Mouse (Mus musculus) CH12.LX (cell line): ENCODE measurements around the gene Mttp. TPM values are rescaled to one million over a fixed set of nuclear protein-coding genes. Genes with fewer than 3 reads are reported as not detected.

Experiments used
- DNase-seq: peaks from one replicate; pipeline ENCODE4 v3.0.0-alpha.2; 2013; ENCODE audit errors: extremely low read depth
- H3K27ac ChIP-seq: 2 replicates; pipeline ENCODE4 v1.5.1; 2012; ENCODE audit warnings: low read depth, mild to moderate bottlenecking, control low read depth, moderate library complexity; ENCODE audit not compliant: insufficient read depth
- H3K27me3 ChIP-seq: replicated peaks from 2 replicates; pipeline ENCODE3; 2012; ENCODE audit warnings: inconsistent platforms
- H3K36me3 ChIP-seq, 2 experiments: replicated peaks in 1 of 2; 2 replicates each; pipeline versions ENCODE3 to v1.6.1; 2012; ENCODE audit warnings: inconsistent platforms in 1 of 2, low read length in 1 of 2, mild to moderate bottlenecking in 1 of 2, mixed read lengths in 1 of 2, moderate library complexity in 1 of 2; ENCODE audit not compliant: control insufficient read depth in 1 of 2, insufficient read depth in 1 of 2
- H3K4me1 ChIP-seq, 2 experiments: 2 replicates each; pipeline ENCODE4 v1.6.1; 2012; ENCODE audit warnings: inconsistent platforms in 1 of 2, moderate library complexity in 1 of 2; ENCODE audit not compliant: insufficient read depth in 2 of 2, control insufficient read depth in 1 of 2
- H3K4me2 ChIP-seq: 2 replicates; pipeline ENCODE4 v1.6.1; 2012; ENCODE audit warnings: low read depth, mild to moderate bottlenecking, control low read depth; ENCODE audit not compliant: poor library complexity, insufficient read depth, severe bottlenecking
- H3K4me3 ChIP-seq, 3 experiments: fragments of 150-350 bp in 1 of 3; sonication (generic) in 1 of 3; replicated peaks in 1 of 3; 2 replicates each; pipeline versions ENCODE3 to v1.5.1; 2011 to 2012; ENCODE audit warnings: low read depth in 2 of 3, low read length in 2 of 3, mild to moderate bottlenecking in 2 of 3, moderate library complexity in 2 of 3, control low read depth in 1 of 3, improper control_type of control experiment in 1 of 3, inconsistent platforms in 1 of 3, mixed read lengths in 1 of 3; ENCODE audit not compliant: poor library complexity in 1 of 3
- H3K79me2 ChIP-seq: replicated peaks from 2 replicates; pipeline ENCODE4 v1.6.1; 2012; ENCODE audit warnings: mild to moderate bottlenecking, moderate library complexity; ENCODE audit not compliant: control insufficient read depth, poor library complexity, insufficient read depth, severe bottlenecking; ENCODE audit errors: extremely low read depth
- H3K9ac ChIP-seq: 2 replicates; pipeline ENCODE4 v1.6.1; 2012; ENCODE audit warnings: low read depth, mild to moderate bottlenecking, control low read depth, moderate library complexity; ENCODE audit not compliant: insufficient read depth
- H3K9me3 ChIP-seq: replicated peaks from 2 replicates; pipeline ENCODE3; 2012; ENCODE audit warnings: low read length, inconsistent platforms, mixed read lengths
- BHLHE40 ChIP-seq: IDR thresholded peaks from 2 replicates; pipeline ENCODE4 v1.6.1; 2011; ENCODE audit warnings: mild to moderate bottlenecking, low read depth, low read length, improper control_type of control experiment
- CHD2 ChIP-seq: IDR thresholded peaks from 2 replicates; pipeline ENCODE4 v1.6.1; 2011; ENCODE audit warnings: low read length, improper control_type of control experiment
- CTCF ChIP-seq, 2 experiments: IDR thresholded peaks in 1 of 2; conservative IDR thresholded peaks in 1 of 2; 2 replicates each; pipeline ENCODE4 v1.5.1; 2011 to 2012; ENCODE audit warnings: low read depth in 2 of 2, low read length in 2 of 2, improper control_type of control experiment in 1 of 2, inconsistent platforms in 1 of 2, mild to moderate bottlenecking in 1 of 2, moderate library complexity in 1 of 2
- E2F4 ChIP-seq: IDR thresholded peaks from 2 replicates; pipeline ENCODE4 v1.6.1; 2011; ENCODE audit warnings: low read depth, low read length, improper control_type of control experiment; ENCODE audit not compliant: insufficient replicate concordance
- ELF1 ChIP-seq: IDR thresholded peaks from 2 replicates; pipeline ENCODE4 v1.6.1; 2014; ENCODE audit warnings: low read depth, mild to moderate bottlenecking, inconsistent platforms, low read length, improper control_type of control experiment
- EP300 ChIP-seq: IDR thresholded peaks from 2 replicates; pipeline ENCODE4 v1.6.1; 2011; ENCODE audit warnings: low read length, improper control_type of control experiment
- ETS1 ChIP-seq: conservative IDR thresholded peaks from 2 replicates; pipeline ENCODE4 v1.6.1; 2012; ENCODE audit warnings: low read depth, mild to moderate bottlenecking, inconsistent platforms, low read length, improper control_type of control experiment, moderate library complexity
- HCFC1 ChIP-seq: IDR thresholded peaks from 2 replicates; pipeline ENCODE4 v1.6.1; 2012; ENCODE audit warnings: low read depth, mild to moderate bottlenecking, inconsistent platforms, low read length, improper control_type of control experiment
- JUND ChIP-seq: conservative IDR thresholded peaks from 2 replicates; pipeline ENCODE4 v1.6.1; 2011; ENCODE audit warnings: low read depth, low read length, improper control_type of control experiment
- KAT2A ChIP-seq: IDR thresholded peaks from 2 replicates; pipeline ENCODE4 v1.6.1; 2012; ENCODE audit warnings: low read length, improper control_type of control experiment, inconsistent platforms; ENCODE audit not compliant: insufficient replicate concordance
- MAX ChIP-seq: IDR thresholded peaks from 2 replicates; pipeline ENCODE4 v1.6.1; 2011; ENCODE audit warnings: low read length, improper control_type of control experiment
- MXI1 ChIP-seq: IDR thresholded peaks from 2 replicates; pipeline ENCODE4 v1.6.1; 2011; ENCODE audit warnings: mild to moderate bottlenecking, low read depth, low read length, improper control_type of control experiment
- NELFE ChIP-seq: IDR thresholded peaks from 2 replicates; pipeline ENCODE4 v1.6.1; 2011; ENCODE audit warnings: low read depth, low read length, improper control_type of control experiment
- NRF1 ChIP-seq: IDR thresholded peaks from 2 replicates; pipeline ENCODE4 v1.6.1; 2014; ENCODE audit warnings: low read depth, mild to moderate bottlenecking, inconsistent platforms, low read length, improper control_type of control experiment, moderate library complexity
- PAX5 ChIP-seq: IDR thresholded peaks from 2 replicates; pipeline ENCODE4 v1.6.1; 2012; ENCODE audit warnings: low read length, inconsistent platforms, mixed read lengths
- POLR2A ChIP-seq: IDR thresholded peaks from 2 replicates; pipeline ENCODE4 v1.6.1; 2011; ENCODE audit warnings: low read depth, mild to moderate bottlenecking, improper control_type of control experiment, low read length
- POLR2AphosphoS2 ChIP-seq: IDR thresholded peaks from 2 replicates; pipeline ENCODE4 v1.6.1; 2011; ENCODE audit warnings: low read depth, low read length, improper control_type of control experiment
- RCOR1 ChIP-seq: conservative IDR thresholded peaks from 2 replicates; pipeline ENCODE4 v1.6.1; 2012; ENCODE audit warnings: low read depth, mild to moderate bottlenecking, inconsistent platforms, low read length, improper control_type of control experiment
- SIN3A ChIP-seq: IDR thresholded peaks from 2 replicates; pipeline ENCODE4 v1.6.1; 2012; ENCODE audit warnings: low read length, improper control_type of control experiment, inconsistent platforms
- SMC3 ChIP-seq: IDR thresholded peaks from 2 replicates; pipeline ENCODE4 v1.6.1; 2011; ENCODE audit warnings: low read depth, low read length, improper control_type of control experiment
- TCF12 ChIP-seq: IDR thresholded peaks from 2 replicates; pipeline ENCODE4 v1.6.1; 2014; ENCODE audit warnings: low read depth, mild to moderate bottlenecking, inconsistent platforms, low read length, improper control_type of control experiment
- UBTF ChIP-seq: IDR thresholded peaks from 2 replicates; pipeline ENCODE4 v1.6.1; 2012; ENCODE audit warnings: low read depth, mild to moderate bottlenecking, inconsistent platforms, low read length, improper control_type of control experiment, moderate library complexity
- USF2 ChIP-seq: conservative IDR thresholded peaks from 2 replicates; pipeline ENCODE4 v1.6.1; 2011; ENCODE audit warnings: low read depth, low read length, improper control_type of control experiment
- ZKSCAN1 ChIP-seq: IDR thresholded peaks from 2 replicates; pipeline ENCODE4 v1.6.1; 2012; ENCODE audit warnings: low read depth, inconsistent platforms, low read length, improper control_type of control experiment, borderline replicate concordance
- ZNF384 ChIP-seq: IDR thresholded peaks from 2 replicates; pipeline ENCODE4 v1.6.1; 2012; ENCODE audit warnings: low read depth, low read length, improper control_type of control experiment, inconsistent platforms
- dilution Hi-C: fragments of 300-500 bp; cut with MboI; formaldehyde crosslinking; loops from 2 replicates; pipeline ENCODE4 v1.14.3; 2020; ENCODE audit warnings: low sequenced_read_pairs; ENCODE audit not compliant: extremely low pct_unique_long_range_greater_than_20kb, extremely low pct_ligation_motif_present
- in situ Hi-C: fragments of 300-500 bp; cut with MboI; formaldehyde crosslinking; loops from 3 replicates; pipeline ENCODE4 v1.14.3; 2019; ENCODE audit warnings: low sequenced_read_pairs, low pct_ligation_motif_present, low pct_unique_long_range_greater_than_20kb, mixed read lengths
- polyA plus RNA-seq: library from polyadenylated mRNA; unstranded; fragments of >175 nt; gene quantifications from 2 replicates; pipeline ENCODE4 v1.2.1, GENCODE M21; 2012; ENCODE audit warnings: low read depth; ENCODE audit not compliant: insufficient read length
- total RNA-seq, 2 experiments: library from RNA; depleted of rRNA; stranded (reverse); fragments of 300-350 nt in 1 of 2; fragments of >200 nt in 1 of 2; gene quantifications; 2 replicates each; pipeline ENCODE4 v1.2.3; 2012 to 2014

The Mttp gene
- total and polyA plus RNA-seq, 3 experiments: 4.5 to 6.3 (median 5.9) TPM

DNA sequence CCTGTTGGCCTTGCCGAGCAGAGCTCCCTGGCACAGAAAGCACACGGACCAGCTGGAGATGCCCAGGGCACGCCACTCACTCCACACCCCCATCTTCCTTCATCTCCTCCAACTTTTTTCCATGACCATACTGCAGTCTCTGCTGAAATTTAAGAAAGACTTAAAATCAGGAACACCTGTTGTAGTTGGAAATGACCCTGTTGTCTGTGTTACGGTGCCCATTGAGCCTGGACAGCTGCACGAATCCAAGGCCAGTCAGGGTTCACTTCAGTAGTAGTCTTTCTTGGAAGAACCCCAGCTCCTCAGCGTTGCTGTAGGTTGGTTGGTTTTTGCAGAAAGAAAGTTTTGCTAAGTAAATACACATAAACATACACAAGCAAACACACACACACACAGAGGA is 95.2 kb downstream of the Mttp start:
- Histone ChIP-seq H3K4me2 (no peak overlapping the region), H3K9ac (no peak overlapping the region), H3K9me3 (no peaks in the 10 kb centered on the region), H3K4me3 (no peak overlapping the region), H3K4me1 (peaks cover 0 to 10% of the 10 kb centered on the region in 2 experiments; a peak in 2 of 4 replicates), H3K27ac (no peak overlapping the region), H3K79me2 (no peaks in the 10 kb centered on the region), H3K27me3 (no peaks in the 10 kb centered on the region), H3K36me3 (no peaks in the 10 kb centered on the region)
- dilution Hi-C loops (no loop called here), in situ Hi-C loops (no loop called here)
- no peak for DNase-seq
- TF ChIP-seq E2F4 (no peak), NELFE (no peak), POLR2A (no peak), BHLHE40 (no peak), SMC3 (no peak), POLR2AphosphoS2 (no peak), EP300 (no peak), ETS1 (no peak), CTCF (conservative IDR thresholded peaks at IDR 0.05 in 1 of 2, IDR thresholded peaks at IDR 0.05 in 1 of 2; ENCODE audit: low read depth in 2 of 2, low read length in 2 of 2) (no peak), TCF12 (no peak), USF2 (no peak), PAX5 (no peak), ZKSCAN1 (no peak), MAX (no peak), KAT2A (no peak), ELF1 (no peak), MXI1 (no peak), HCFC1 (no peak), RCOR1 (no peak), CHD2 (no peak)
- TF ChIP-seq, all 38 proteins: peak for 0

GRCm38 (mm10) chr3:138043316-138043715 is 101.5 kb downstream of the Mttp start:
- H3K79me2 ChIP-seq: no peaks in the 10 kb centered on the region
- H3K4me2 ChIP-seq: no peak overlapping the region
- H3K27ac ChIP-seq: no peak overlapping the region
- no peak overlapping the region for H3K4me3 ChIP-seq
- DNase-seq: no peak
- in situ Hi-C loops: no loop called here
- H3K9me3 ChIP-seq: no peaks in the 10 kb centered on the region
- H3K36me3 ChIP-seq: no peaks in the 10 kb centered on the region
- peaks cover 9 to 26% of the 10 kb centered on the region in 2 experiments for H3K4me1 ChIP-seq
- H3K9ac ChIP-seq: no peak overlapping the region
- TF ChIP-seq SIN3A: no peak
- TF ChIP-seq TCF12: no peak
- no peak for TF ChIP-seq UBTF
- TF ChIP-seq PAX5: no peak
- TF ChIP-seq ZNF384: no peak
- no peak for TF ChIP-seq JUND
- no peak for TF ChIP-seq BHLHE40
- no peak for TF ChIP-seq RCOR1
- TF ChIP-seq CHD2: no peak
- no peak for TF ChIP-seq NRF1
- TF ChIP-seq USF2: no peak
- TF ChIP-seq E2F4: no peak
- H3K27me3 ChIP-seq: no peaks in the 10 kb centered on the region
- dilution Hi-C loops: no loop called here
